Mouse (Mus musculus) T-helper 17 cell (primary cell): ENCODE measurements around the gene Gm10591.
"Not testable (repeated sequence)": the region's sequence is repeated elsewhere in the genome, so short reads cannot be mapped to it uniquely, and the experiment has no call there.

ENCODE experiments used
- in situ Hi-C, 2 experiments: fragments of 300-600 bp; cut with MboI, MseI; formaldehyde crosslinking; loops; 1 replicate in 1 of 2; 2 replicates in 1 of 2; pipeline ENCODE4 v1.15.1; 2025; ENCODE audit warnings: high pct_unique_total_duplicates in 2 of 2

Gm10591 gene

DNA sequence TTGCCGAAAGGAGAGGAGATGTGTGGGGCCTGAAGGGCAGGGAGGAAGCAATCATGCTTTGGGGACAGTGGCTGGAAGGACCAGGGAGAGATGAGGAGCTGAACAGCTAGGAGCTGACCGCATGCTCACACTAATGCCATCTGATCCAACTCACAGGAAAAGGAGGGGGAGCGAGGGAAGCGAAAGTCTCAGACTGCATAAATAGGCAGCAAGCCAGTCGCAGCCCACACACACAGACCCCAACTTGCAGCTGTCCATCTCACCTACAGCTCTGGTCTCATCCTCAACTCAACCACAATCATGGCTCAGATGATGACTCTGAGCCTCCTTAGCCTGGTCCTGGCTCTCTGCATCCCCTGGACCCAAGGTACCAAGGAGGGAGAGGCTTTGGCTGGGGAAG, at the start of gene Gm10591:
TSS of gene Gm10591 (plus strand) at position 301 of the 400 bp plus-strand sequence.
- in situ Hi-C loops: not testable (repeated sequence)

DNA sequence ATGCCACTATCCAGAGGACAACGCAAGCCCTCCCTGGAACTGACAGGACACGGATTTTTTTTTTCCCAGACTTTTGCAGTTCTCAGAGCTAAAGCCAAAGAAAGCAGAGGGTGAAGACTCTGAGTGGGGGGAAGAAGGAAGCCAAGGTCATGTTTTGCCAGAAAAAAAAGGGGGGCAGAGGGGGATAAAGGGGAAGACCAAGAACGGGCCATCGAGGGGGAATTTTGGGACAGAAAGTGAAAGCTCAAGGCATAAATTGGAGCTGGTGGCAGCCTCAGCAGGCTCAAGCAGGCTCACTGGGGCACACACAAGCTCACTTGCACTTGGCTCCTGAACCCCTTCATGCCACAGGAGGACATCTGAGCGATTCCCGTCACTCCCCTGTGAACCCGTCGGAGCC, 17.4 kb downstream of the Gm10591 start, which contains the start of gene Gm2564:
TSS of gene Gm2564 (plus strand) at position 301 of the 400 bp plus-strand sequence.
- in situ Hi-C loops: not testable (repeated sequence)

DNA sequence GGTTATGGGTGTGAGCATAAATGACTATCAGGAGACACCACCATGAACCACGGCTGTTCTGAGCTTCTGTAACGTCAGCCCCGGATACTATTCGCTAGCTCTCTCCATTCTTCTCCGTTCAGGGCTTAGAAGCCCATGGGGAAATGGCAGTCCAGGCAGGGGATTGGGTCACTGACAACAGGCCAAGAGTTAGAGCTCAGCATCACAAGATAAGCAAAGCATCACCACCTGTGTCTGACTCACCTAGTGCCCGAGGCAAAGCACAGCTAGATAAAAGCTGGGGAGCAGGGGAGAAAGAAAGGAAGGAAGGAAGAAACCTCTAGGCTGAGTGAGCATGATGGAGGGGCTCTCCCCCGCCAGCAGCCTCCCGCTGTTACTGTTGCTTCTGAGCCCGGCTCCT, 43.0 kb downstream of the Gm10591 start, which contains the start of gene Ccl27b:
TSS of gene Ccl27b (plus strand) at position 301 of the 400 bp plus-strand sequence.
- in situ Hi-C loops: loop anchor here (5.0 kb wide), 2 partner anchors 883 to 888 kb away; partner anchors contain the start of gene Ccl27a (in 1 of the 2)

DNA sequence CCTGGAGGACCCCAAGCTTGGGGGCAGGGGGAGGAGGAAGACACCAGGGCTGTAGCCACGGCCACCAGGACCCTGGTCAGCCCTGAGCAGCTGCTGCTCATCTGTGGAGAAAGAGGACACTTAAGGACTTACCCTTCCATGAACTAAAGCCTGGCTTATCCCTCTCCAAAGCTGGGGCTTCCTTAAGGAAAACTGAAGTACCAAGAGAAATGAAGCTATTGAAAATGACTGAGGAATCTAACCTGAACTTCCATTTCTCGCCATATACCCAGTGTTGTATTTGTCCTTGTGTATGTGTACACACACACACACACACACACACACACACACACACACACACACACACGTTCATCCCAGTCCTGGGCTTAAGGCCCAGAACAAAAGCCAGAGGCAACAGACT, 49.8 kb downstream of the Gm10591 start, which contains the start of gene Il11ra2:
TSS of gene Il11ra2 (minus strand) at position 101 of the 400 bp plus-strand sequence.
- in situ Hi-C loops: not testable (repeated sequence)
